ENCODE assay signal across 11 mouse cellular contexts in genomic region chr11:74557456-74558230, GRCm38 (mm10). TPM values are rescaled to one million over a fixed set of nuclear protein-coding genes. Genes with fewer than 3 reads are reported as not detected.
DNase-seq lines count a peak whose midpoint lies in the region; ATAC-seq and TF ChIP-seq lines count a peak whose summit lies in the region.
"Had no signal": no experiment of that assay in that cellular context is flagged by ENCODE, and none has a peak within 500 bp of the region (broad histone marks: within the 10 kb centered on the region; RNA-seq: fewer than 3 reads in every experiment).

No protein-coding gene starts in this region.

- no peak for TF ChIP-seq EP300 in ES-Bruce4 (IDR thresholded peaks at IDR 0.05; ENCODE audit: insufficient read depth, low read depth, low read length)

- no peak for TF ChIP-seq POLR2A in ES-Bruce4 (IDR thresholded peaks at IDR 0.05; ENCODE audit: insufficient read depth, low read length)

- H3K4me3 ChIP-seq in ES-Bruce4 (ENCODE audit: low read depth, low read length) = no peak overlapping the region
- no peak overlapping the region for H3K4me3 ChIP-seq in liver, embryonic 12.5 days
- H3K4me3 ChIP-seq in intestine, postnatal 0 days (ENCODE audit: low read depth, low read length) = no peak overlapping the region
- H3K4me3 ChIP-seq: gastrocnemius, adult 2 months; hindbrain, embryonic 15.5 days; midbrain, embryonic 13.5 days had no signal

- H3K9me3 ChIP-seq in ES-Bruce4 (replicated peaks; ENCODE audit: control insufficient read depth, insufficient read depth, low read length, poor library complexity, severe bottlenecking) = no peaks in the 10 kb centered on the region
- no peaks in the 10 kb centered on the region for H3K9me3 ChIP-seq in liver, embryonic 12.5 days (replicated peaks)
- H3K9me3 ChIP-seq in intestine, postnatal 0 days (ENCODE audit: control insufficient read depth) = no peaks in the 10 kb centered on the region
- H3K9me3 ChIP-seq: hindbrain, embryonic 15.5 days; midbrain, embryonic 13.5 days had no signal

- H3K4me1 ChIP-seq in ES-Bruce4 (ENCODE audit: control insufficient read depth, insufficient read depth, low read length) = peaks cover 15% of the 10 kb centered on the region
- H3K4me1 ChIP-seq in liver, embryonic 12.5 days = peaks cover 55% of the 10 kb centered on the region
- no peaks in the 10 kb centered on the region for H3K4me1 ChIP-seq in intestine, postnatal 0 days (replicated peaks; ENCODE audit: control insufficient read depth, insufficient read depth, low read length)

- peak overlapping the region; percentile 91; the same call in 1 of the 2 replicates for H3K27ac ChIP-seq in ES-Bruce4 (ENCODE audit: insufficient read depth, low read length)
- H3K27ac ChIP-seq in liver, embryonic 12.5 days = 0 out of 2 replicates have a peak overlapping the region, but pooled peaks have one; percentile 11
- no peak overlapping the region for H3K27ac ChIP-seq in intestine, postnatal 0 days (ENCODE audit: low read depth, low read length)
- H3K27ac ChIP-seq: gastrocnemius, adult 2 months; hindbrain, embryonic 15.5 days; midbrain, embryonic 13.5 days had no signal

- H3K36me3 ChIP-seq in ES-Bruce4 (ENCODE audit: control insufficient read depth, insufficient read depth, low read length, poor library complexity, severe bottlenecking) = no peaks in the 10 kb centered on the region
- H3K36me3 ChIP-seq in liver, embryonic 12.5 days = no peaks in the 10 kb centered on the region
- H3K36me3 ChIP-seq in intestine, postnatal 0 days (ENCODE audit: control insufficient read depth, insufficient read depth) = no peaks in the 10 kb centered on the region
- H3K36me3 ChIP-seq: hindbrain, embryonic 15.5 days; midbrain, embryonic 13.5 days had no signal

- 47% methylated on average over 11 of the region's 11 CpGs for WGBS in liver, embryonic 12.5 days (ENCODE audit: insufficient replicate concordance)
- 60% methylated on average over 11 of the region's 11 CpGs for WGBS in intestine, postnatal 0 days

- H3K9ac ChIP-seq in ES-Bruce4 (ENCODE audit: low read depth, poor library complexity, severe bottlenecking) = no peak overlapping the region
- 0 out of 2 replicates have a peak overlapping the region, but pooled peaks have one; percentile 9 for H3K9ac ChIP-seq in liver, embryonic 12.5 days
- no peak overlapping the region for H3K9ac ChIP-seq in intestine, postnatal 0 days (ENCODE audit: low read depth, low read length)
- H3K9ac ChIP-seq: hindbrain, embryonic 15.5 days; midbrain, embryonic 13.5 days had no signal

- no peak overlapping the region for H3K4me2 ChIP-seq in liver, embryonic 12.5 days
- H3K4me2 ChIP-seq in intestine, postnatal 0 days (replicated peaks; ENCODE audit: low read depth) = no peak overlapping the region
- H3K4me2 ChIP-seq: hindbrain, embryonic 15.5 days; midbrain, embryonic 13.5 days had no signal

- peak; percentile 35; the same call in 1 of the 2 replicates for ATAC-seq in liver, embryonic 12.5 days
- ATAC-seq in intestine, postnatal 0 days = no peak
- ATAC-seq: midbrain, embryonic 13.5 days had no signal

- TF ChIP-seq CTCF in ES-Bruce4 (IDR thresholded peaks at IDR 0.05; ENCODE audit: low read depth, low read length) = no peak
- no peak for TF ChIP-seq CTCF in intestine, postnatal 0 days (IDR thresholded peaks at IDR 0.05; ENCODE audit: low read depth)

- DNase-seq in kidney, postnatal 10 days = peak; percentile 61
- DNase-seq in kidney, adult 8-10 months = no peak
- peak; percentile 67 for DNase-seq in NIH3T3 (ENCODE audit: low read depth)
- DNase-seq in spleen, postnatal 36 days (ENCODE audit: low spot score in 2 of 2) = no peak
- DNase-seq: cerebellum, adult 8-10 months; gastrocnemius, adult 2 months had no signal

- no peaks in the 10 kb centered on the region for H3K27me3 ChIP-seq in ES-Bruce4 (ENCODE audit: control insufficient read depth, insufficient read depth, low read length, poor library complexity, severe bottlenecking)
- no peaks in the 10 kb centered on the region for H3K27me3 ChIP-seq in liver, embryonic 12.5 days (replicated peaks)
- no peaks in the 10 kb centered on the region for H3K27me3 ChIP-seq in intestine, postnatal 0 days (replicated peaks; ENCODE audit: control insufficient read depth, insufficient read depth, low read length)
- H3K27me3 ChIP-seq: hindbrain, embryonic 15.5 days; midbrain, embryonic 13.5 days had no signal

RNA-seq across cellular contexts. Expression of gene Rap1gap2, which starts 53.1 kb away (rescaled TPM):
- 4.0 and 5.7 TPM in 2 replicates for polyA plus RNA-seq in ES-Bruce4 (2011; ENCODE audit: insufficient read depth, insufficient read length, low read depth, missing spikeins)
- 0.96 and 1.4 TPM in 2 replicates for polyA plus RNA-seq in liver, embryonic 12.5 days (2016; fragmentation: Nextera tagmentation; extraction: Ambion mirVana)
- 7.9 and 9.2 TPM in 2 replicates for polyA plus RNA-seq in intestine, postnatal 0 days (2015; fragmentation: Nextera tagmentation; extraction: Ambion mirVana)

Comparison
In these comparisons a context has a peak if more than half of its experiments do, and no peak if none do; other contexts are left out.
1. DNase-seq: peak in kidney, postnatal 10 days (single experiment) and NIH3T3 (single experiment); none in kidney, adult 8-10 months (0 of 2) and spleen, postnatal 36 days (0 of 2).